Mouse (Mus musculus) spleen, postnatal 36 days (tissue): ENCODE data around the gene Gm8764.
"Not testable (repeated sequence)": the region's sequence is repeated elsewhere in the genome, so short reads cannot be mapped to it uniquely, and the experiment has no call there.

Source experiments
- DNase-seq, 2 experiments: peaks; one replicate each; pipeline ENCODE4 v3.0.0; 2022; ENCODE audit warnings: low spot score in 2 of 2, mixed read lengths in 1 of 2

The Gm8764 gene

DNA sequence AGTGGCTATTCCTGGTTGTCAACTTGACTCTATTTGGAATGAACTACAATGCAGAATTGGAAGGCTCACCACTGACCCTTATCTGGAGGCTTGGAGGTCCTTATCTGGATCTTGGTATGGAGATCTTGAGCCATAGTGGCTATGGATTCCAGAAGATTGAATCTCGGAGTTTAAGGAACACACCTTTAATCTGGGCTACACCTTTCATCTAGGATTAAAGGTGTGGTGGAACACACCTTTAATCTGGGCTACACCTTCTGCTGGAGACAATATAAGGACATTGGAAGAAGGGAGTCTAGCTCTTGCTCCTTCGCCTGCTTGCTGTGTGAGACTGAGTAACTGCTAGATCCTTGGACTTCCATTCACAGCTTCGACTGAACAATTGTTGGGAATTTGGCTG lies at the start of gene Gm8764:
TSS of gene Gm8764 (plus strand) at position 301 of the 400 bp plus-strand sequence.
- DNase-seq, result not testable (repeated sequence)

DNA sequence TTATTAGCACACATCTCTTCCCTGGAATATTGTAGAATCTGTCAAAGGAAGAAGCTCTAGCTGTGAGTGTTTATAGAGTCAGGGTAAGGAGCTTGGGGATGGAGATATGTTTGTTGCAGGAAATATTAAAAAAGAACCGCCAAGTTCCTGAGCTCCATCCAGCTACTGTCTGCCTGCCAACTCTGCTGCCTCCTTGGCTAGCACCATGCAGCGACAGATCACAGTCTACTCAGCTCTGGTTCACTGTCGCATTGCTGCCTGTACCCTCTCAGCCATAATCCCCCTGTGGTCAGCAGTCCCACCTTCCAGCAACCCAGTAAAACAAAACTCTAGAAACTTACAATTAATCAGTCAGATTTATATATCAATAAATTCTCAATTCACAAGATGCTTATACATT lies 49.8 kb upstream of the Gm8764 start:
- no peak for DNase-seq

DNA sequence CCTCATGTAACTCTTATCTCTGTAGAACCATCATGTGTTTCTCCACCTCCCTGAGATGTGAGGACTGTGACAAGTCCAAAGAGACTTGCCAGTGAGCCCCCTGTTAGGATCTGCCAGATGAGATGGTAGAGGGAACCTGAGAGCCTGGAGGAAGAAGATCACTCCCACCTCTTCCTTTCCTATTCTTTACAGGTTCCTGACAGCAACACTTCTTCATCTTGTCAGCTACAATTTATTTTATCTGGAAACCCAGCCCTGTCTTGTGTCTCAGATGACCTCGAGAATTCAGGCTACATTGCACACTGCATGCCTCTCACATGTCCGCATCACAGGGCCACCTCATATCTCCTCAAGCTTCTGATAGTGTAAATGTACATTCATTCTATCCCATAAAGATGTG lies 41.5 kb upstream of the Gm8764 start:
- no peak for DNase-seq

DNA sequence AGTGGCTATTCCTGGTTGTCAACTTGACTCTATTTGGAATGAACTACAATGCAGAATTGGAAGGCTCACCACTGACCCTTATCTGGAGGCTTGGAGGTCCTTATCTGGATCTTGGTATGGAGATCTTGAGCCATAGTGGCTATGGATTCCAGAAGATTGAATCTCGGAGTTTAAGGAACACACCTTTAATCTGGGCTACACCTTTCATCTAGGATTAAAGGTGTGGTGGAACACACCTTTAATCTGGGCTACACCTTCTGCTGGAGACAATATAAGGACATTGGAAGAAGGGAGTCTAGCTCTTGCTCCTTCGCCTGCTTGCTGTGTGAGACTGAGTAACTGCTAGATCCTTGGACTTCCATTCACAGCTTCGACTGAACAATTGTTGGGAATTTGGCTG lies 17.1 kb upstream of the Gm8764 start, which contains the start of gene Gm21293:
TSS of gene Gm21293 (plus strand) at position 301 of the 400 bp plus-strand sequence.
- not testable (repeated sequence) for DNase-seq

DNA sequence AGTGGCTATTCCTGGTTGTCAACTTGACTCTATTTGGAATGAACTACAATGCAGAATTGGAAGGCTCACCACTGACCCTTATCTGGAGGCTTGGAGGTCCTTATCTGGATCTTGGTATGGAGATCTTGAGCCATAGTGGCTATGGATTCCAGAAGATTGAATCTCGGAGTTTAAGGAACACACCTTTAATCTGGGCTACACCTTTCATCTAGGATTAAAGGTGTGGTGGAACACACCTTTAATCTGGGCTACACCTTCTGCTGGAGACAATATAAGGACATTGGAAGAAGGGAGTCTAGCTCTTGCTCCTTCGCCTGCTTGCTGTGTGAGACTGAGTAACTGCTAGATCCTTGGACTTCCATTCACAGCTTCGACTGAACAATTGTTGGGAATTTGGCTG lies 8.6 kb upstream of the Gm8764 start, which contains the start of gene Gm6763:
TSS of gene Gm6763 (plus strand) at position 301 of the 400 bp plus-strand sequence.
- DNase-seq, result not testable (repeated sequence)

DNA sequence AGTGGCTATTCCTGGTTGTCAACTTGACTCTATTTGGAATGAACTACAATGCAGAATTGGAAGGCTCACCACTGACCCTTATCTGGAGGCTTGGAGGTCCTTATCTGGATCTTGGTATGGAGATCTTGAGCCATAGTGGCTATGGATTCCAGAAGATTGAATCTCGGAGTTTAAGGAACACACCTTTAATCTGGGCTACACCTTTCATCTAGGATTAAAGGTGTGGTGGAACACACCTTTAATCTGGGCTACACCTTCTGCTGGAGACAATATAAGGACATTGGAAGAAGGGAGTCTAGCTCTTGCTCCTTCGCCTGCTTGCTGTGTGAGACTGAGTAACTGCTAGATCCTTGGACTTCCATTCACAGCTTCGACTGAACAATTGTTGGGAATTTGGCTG lies 8.4 kb downstream of the Gm8764 start, which contains the start of gene Gm21304:
TSS of gene Gm21304 (plus strand) at position 301 of the 400 bp plus-strand sequence.
- not testable (repeated sequence) for DNase-seq

DNA sequence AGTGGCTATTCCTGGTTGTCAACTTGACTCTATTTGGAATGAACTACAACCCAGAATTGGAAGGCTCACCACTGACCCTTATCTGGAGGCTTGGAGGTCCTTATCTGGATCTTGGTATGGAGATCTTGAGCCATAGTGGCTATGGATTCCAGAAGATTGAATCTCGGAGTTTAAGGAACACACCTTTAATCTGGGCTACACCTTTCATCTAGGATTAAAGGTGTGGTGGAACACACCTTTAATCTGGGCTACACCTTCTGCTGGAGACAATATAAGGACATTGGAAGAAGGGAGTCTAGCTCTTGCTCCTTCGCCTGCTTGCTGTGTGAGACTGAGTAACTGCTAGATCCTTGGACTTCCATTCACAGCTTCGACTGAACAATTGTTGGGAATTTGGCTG lies 16.9 kb downstream of the Gm8764 start, which contains the start of gene Gm21312:
TSS of gene Gm21312 (plus strand) at position 301 of the 400 bp plus-strand sequence.
- DNase-seq, result not testable (repeated sequence)

DNA sequence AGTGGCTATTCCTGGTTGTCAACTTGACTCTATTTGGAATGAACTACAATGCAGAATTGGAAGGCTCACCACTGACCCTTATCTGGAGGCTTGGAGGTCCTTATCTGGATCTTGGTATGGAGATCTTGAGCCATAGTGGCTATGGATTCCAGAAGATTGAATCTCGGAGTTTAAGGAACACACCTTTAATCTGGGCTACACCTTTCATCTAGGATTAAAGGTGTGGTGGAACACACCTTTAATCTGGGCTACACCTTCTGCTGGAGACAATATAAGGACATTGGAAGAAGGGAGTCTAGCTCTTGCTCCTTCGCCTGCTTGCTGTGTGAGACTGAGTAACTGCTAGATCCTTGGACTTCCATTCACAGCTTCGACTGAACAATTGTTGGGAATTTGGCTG lies 25.4 kb downstream of the Gm8764 start, which contains the start of gene Gm20765:
TSS of gene Gm20765 (plus strand) at position 301 of the 400 bp plus-strand sequence.
- not testable (repeated sequence) for DNase-seq

DNA sequence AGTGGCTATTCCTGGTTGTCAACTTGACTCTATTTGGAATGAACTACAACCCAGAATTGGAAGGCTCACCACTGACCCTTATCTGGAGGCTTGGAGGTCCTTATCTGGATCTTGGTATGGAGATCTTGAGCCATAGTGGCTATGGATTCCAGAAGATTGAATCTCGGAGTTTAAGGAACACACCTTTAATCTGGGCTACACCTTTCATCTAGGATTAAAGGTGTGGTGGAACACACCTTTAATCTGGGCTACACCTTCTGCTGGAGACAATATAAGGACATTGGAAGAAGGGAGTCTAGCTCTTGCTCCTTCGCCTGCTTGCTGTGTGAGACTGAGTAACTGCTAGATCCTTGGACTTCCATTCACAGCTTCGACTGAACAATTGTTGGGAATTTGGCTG lies 33.9 kb downstream of the Gm8764 start, which contains the start of gene Gm4340:
TSS of gene Gm4340 (plus strand) at position 301 of the 400 bp plus-strand sequence.
- not testable (repeated sequence) for DNase-seq

DNA sequence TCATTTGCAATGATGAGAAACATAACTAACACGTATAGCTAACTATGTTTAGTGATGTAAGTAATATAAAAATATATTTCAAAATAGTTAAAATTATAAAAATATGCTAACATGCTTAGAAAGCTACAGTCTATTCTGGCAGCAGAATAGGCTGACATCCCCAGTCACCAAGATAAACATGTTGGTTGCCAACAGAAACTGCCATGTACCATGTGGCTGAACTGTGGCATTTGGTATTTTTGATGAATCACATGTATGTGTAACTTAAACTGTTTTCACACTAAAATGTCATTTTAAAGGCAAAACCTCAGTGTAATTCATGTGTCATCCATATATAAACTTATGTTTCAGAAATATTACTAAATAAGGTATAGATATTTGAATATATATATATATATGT lies 49.8 kb downstream of the Gm8764 start:
- DNase-seq, result no peak

DNA sequence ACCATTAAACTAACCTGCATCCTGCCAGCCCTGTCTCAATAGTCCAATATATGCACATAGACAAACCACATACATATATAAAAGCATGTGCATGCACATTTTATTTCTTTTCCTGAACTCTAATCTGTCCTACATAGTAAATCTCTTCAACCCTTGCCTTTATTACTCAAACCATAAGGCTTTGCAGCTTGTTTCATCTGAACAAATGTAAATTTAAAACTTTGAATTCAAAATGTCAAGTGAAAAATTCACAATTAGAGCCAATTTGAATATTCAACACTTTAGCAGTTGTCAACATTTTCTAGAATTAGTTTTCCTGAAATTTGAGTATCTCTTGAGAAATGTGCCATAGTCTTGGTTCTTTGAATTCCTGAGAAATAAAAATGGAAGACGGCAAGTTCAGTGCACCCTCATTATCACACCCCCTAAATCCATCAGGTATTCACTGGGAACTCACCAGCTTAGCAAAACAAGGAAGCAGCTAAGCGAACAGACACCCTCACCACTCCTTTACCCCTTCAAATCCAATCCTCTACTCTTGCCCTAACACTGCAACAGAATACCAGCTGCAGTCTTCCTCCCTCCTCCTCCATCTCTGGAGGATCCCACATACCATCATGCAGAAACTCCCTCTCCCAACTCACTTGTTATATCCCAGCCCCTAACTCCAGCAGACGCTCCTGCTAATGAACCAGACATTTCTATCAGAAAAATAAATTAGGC lies 50.6 kb downstream of the Gm8764 start:
- no peak for DNase-seq
